Mouse (Mus musculus): ENCODE measurements around the gene Eif4a1.
"Not testable (repeated sequence)": the region's sequence is repeated elsewhere in the genome, so short reads cannot be mapped to it uniquely, and the experiment has no call there.

Gene Eif4a1

DNA sequence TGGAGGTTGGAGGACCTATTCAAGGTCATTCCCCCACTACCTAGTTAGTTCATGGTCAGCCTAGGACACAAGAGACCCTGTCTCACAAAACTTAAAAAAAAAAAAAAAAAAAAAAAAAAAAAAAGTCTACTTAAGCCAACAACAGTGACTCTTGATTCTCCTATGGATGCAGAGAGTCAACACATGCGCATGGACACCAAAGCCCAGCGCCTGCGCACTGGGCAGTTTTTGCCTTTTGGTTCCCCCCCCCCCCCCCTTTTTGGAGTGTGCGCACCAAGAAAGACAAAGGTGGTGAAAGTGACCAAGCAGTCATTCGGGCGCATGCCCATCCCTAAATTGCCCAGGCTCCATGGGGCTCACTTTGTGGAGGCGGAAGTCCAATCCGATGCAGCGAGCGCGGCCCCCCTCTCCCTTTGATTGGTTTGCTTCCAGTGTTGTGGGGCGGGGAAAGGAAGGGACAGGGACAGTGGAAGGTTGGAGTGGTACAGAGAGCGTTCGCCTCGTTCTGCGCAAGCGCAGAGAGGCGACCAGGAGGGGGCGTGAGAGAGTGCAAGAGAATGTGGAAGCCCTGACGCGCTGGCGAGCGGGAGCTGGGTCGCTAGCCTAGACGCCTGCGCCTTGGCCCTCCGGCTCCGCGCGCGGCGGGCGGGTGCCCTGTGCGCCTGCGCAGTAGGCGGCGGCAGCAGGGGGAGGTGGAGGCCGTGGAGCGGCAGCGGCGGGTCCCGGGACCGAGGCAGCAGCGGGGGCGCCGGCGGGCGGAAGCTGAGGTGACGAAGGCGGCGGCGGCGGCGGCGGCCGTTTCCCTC lies 39.7 kb downstream of the Eif4a1 start, which contains the start of gene Fxr2:
Gene Fxr2, plus strand, starts transcription at position 707 of the 806 bp plus-strand sequence.
- DNase-seq (ENCODE audit: low spot score), result peak; percentile 99

GRCm38 (mm10) chr11:69629802-69630201 lies 42.4 kb downstream of the Eif4a1 start:
- DNase-seq (ENCODE audit: low spot score), result no peak

DNA sequence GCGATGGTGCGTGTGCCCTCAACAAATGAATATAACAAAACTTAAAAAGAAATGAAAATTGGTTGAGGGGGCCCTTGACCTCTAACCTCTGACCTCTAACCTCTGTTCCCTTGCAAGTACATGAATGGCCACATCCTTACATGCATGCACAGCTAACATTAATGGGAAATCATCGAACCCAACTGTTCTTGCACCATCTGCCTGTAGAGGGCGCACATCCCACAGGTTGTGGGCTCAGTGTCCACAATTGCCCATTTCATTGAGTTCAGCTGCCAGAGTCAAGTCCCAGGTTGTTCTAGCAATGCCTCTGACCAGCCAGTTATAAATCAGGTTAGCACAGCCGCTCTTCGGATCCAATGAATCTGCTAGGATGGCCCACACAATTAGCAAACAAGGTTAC lies 43.9 kb downstream of the Eif4a1 start:
- DNase-seq (ENCODE audit: low spot score), result no peak

DNA sequence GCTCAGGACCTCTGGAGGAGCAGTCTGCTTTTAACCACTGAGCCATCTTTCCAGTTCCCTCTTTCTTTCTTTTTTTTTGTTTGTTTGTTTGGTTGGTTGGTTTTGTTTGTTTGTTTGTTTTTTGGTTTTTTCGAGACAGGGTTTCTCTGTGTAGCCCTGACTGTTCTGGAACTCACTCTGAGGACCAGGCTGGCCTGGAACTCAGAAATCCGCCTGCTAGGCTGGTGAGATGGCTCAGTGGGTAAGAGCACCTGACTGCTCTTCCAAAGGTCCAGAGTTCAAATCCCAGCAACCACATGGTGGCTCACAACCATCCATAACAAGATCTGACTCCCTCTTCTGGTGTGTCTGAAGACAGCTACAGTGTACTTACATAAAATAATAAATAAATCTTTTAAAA lies 47.9 kb downstream of the Eif4a1 start:
- DNase-seq (ENCODE audit: low spot score), result not testable (repeated sequence)

- no peak for DNase-seq (ENCODE audit: low spot score)
Observed at GRCm38 (mm10) chr11:69623006-69623405, 49.2 kb downstream of the Eif4a1 start.

DNA sequence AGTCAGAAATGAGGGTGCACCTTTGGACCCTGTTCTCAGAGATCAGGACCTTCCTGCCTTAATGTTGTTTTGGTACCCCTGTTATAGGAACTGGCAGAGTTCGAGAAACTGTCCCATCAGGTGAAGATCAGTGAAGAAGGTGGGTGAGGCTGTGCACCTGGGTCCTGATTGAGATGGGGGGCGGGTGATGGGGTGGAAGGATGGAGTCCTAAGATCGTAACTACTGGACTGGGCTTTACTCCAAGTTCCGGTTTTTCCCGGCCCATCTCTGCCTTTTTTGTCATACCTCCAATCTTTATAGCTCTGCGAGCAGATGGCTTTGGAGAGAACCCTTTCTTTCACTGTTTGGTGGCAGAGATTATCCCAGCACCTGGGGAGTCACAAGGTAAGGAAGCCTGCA lies 49.8 kb downstream of the Eif4a1 start:
- DNase-seq (ENCODE audit: low spot score), result no peak

- DNase-seq (ENCODE audit: low spot score), result no peak
Observed at GRCm38 (mm10) chr11:69621571-69622268, 50.5 kb downstream of the Eif4a1 start, which contains the start of gene Sat2. Gene Sat2, plus strand, starts transcription at chr11:69622024.

GRCm38 (mm10) chr11:69620394-69621081 lies 51.7 kb downstream of the Eif4a1 start:
- DNase-seq (ENCODE audit: low spot score), result no peak

GRCm38 (mm10) chr11:69617805-69618204 lies 54.4 kb downstream of the Eif4a1 start, which contains the start of gene Shbg:
Gene Shbg, minus strand, starts transcription at chr11:69617905.
- no peak for DNase-seq (ENCODE audit: low spot score)
